Mouse (Mus musculus) adrenal gland, adult 8-10 months (tissue): ENCODE measurements around the gene Stk10. TPM values are rescaled to one million over a fixed set of nuclear protein-coding genes. Genes with fewer than 3 reads are reported as not detected.
A peak's percentile ranks its signal among the peaks of the same experiment; 100 is the strongest.

Source experiments
- DNase-seq: peaks from one replicate; pipeline ENCODE4 v3.0.0; 2022
- total RNA-seq, 4 experiments: library from RNA; stranded (reverse); gene quantifications; 2 replicates each; pipeline ENCODE4 v1.2.4; 2022

The Stk10 gene
- total RNA-seq, 4 experiments from 2014 or later: 9.5 to 23.3 (median 14.9) TPM

- DNase-seq: no peak
Measured at GRCm38 (mm10) chr11:32527006-32527405, 6.1 kb upstream of the Stk10 start.

GRCm38 (mm10) chr11:32530151-32530550, 3.0 kb upstream of the Stk10 start:
- DNase-seq: no peak

- DNase-seq: no peak
Measured at GRCm38 (mm10) chr11:32531871-32532764, 987 bp upstream of the Stk10 start, which contains the start of gene Efcab9. Gene Efcab9, minus strand, starts transcription at chr11:32532081.

GRCm38 (mm10) chr11:32533482-32534261, 567 bp downstream of the Stk10 start:
- DNase-seq: no peak

GRCm38 (mm10) chr11:32534453-32535075, 1.5 kb downstream of the Stk10 start:
- no peak for DNase-seq

GRCm38 (mm10) chr11:32535646-32536045, 2.5 kb downstream of the Stk10 start:
- DNase-seq: no peak

GRCm38 (mm10) chr11:32536954-32537353, 3.8 kb downstream of the Stk10 start:
- no peak for DNase-seq

GRCm38 (mm10) chr11:32538435-32538834, 5.3 kb downstream of the Stk10 start:
- DNase-seq: no peak

- DNase-seq: no peak
Measured at GRCm38 (mm10) chr11:32538846-32539245, 5.7 kb downstream of the Stk10 start.

GRCm38 (mm10) chr11:32539717-32540116, 6.6 kb downstream of the Stk10 start:
- no peak for DNase-seq

GRCm38 (mm10) chr11:32540463-32540862, 7.4 kb downstream of the Stk10 start:
- no peak for DNase-seq

- DNase-seq: no peak
Measured at GRCm38 (mm10) chr11:32542181-32542580, 9.1 kb downstream of the Stk10 start.

- peak; percentile 18 for DNase-seq
Measured at GRCm38 (mm10) chr11:32542687-32543411, 9.7 kb downstream of the Stk10 start.

- no peak for DNase-seq
Measured at GRCm38 (mm10) chr11:32544041-32544440, 10.9 kb downstream of the Stk10 start.

GRCm38 (mm10) chr11:32544497-32544896, 11.4 kb downstream of the Stk10 start:
- no peak for DNase-seq

GRCm38 (mm10) chr11:32545605-32546004, 12.5 kb downstream of the Stk10 start:
- DNase-seq: no peak

GRCm38 (mm10) chr11:32546483-32546882, 13.4 kb downstream of the Stk10 start:
- DNase-seq: no peak

- DNase-seq: no peak
Measured at GRCm38 (mm10) chr11:32547391-32547947, 14.4 kb downstream of the Stk10 start.

- no peak for DNase-seq
Measured at GRCm38 (mm10) chr11:32548240-32548639, 15.1 kb downstream of the Stk10 start.

- DNase-seq: no peak
Measured at GRCm38 (mm10) chr11:32549236-32549635, 16.1 kb downstream of the Stk10 start.

- DNase-seq: no peak
Measured at GRCm38 (mm10) chr11:32550102-32550501, 17.0 kb downstream of the Stk10 start.

- DNase-seq: no peak
Measured at GRCm38 (mm10) chr11:32551056-32551455, 18.0 kb downstream of the Stk10 start.
